Mouse (Mus musculus): ENCODE data around the gene Crb2.

Gene Crb2

GRCm38 (mm10) chr2:37802610-37803212 is 26.7 kb downstream of the Crb2 start:
- peak; percentile 59 for DNase-seq

- DNase-seq, result no peak
Observed at GRCm38 (mm10) chr2:37811682-37812081, 35.6 kb downstream of the Crb2 start.

DNA sequence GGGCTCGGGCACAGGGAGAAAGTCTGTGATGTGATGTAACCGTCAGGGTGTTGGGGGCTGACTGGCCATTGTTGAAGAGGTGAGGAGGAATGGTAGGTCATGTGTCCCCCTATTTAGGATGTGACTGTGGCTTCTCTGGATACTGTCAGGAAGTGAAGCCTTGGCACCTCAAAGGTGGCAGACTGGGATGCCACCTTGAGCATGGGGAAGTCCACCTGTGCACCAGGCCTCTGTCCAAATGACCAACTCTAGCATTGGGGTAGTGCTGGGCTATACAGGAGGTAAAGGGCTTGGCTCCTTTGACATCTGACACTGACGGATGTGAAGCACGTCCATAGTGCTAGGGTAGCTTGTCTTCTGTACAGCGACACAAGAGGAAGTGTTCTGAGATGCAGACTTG is 36.4 kb downstream of the Crb2 start:
- no peak for DNase-seq

DNA sequence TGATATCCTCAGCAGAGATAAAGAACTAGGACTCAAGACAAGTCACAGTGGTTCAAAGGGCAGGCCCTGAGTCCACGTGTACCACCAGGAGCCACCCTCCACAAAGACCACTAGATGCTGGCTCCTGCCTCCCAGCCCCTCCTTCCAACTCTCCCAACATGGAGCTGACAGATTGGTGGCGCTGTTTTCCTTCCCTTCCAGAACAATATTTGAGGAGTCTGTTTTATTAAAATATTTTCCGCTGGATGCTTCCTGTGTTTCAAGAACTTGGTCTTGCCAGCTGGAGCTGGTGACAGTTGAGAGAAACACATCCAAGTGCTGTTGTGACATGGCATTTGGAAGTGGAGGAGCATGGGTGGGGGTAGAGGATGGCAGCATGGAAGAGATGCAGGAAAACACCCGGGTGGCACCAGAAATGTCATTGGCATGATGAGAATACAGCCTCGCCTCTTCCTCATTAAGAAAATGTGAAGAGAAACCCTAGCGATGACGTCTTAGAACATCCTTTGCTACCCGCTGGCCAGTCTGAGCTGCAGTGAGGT is 38.8 kb downstream of the Crb2 start:
- DNase-seq, result no peak

DNA sequence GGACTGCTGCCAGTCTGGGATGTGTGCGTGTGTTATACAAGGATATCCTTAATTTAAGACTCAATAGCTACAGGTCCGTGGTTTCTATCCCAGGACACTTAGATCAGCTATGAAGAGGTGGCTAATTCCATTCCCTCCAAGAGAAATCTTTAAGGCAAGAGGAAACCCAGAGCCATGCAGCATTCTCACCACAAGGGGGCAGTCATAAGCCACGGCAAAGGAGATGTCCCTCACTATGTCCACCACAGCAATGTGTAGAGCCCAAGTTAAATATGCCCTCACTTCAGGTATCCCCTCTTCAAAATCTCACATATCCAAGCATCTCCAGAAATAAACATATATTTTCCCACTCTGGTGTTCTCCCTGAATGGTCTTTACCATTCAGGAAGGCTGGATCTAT is 39.6 kb downstream of the Crb2 start:
- peak; percentile 78 for DNase-seq

GRCm38 (mm10) chr2:37818761-37819525 is 42.9 kb downstream of the Crb2 start:
- DNase-seq, result no peak

- no peak for DNase-seq
Observed at GRCm38 (mm10) chr2:37819526-37820152, 43.6 kb downstream of the Crb2 start.

- no peak for DNase-seq
Observed at GRCm38 (mm10) chr2:37822122-37822521, 46.1 kb downstream of the Crb2 start.

GRCm38 (mm10) chr2:37823826-37824225 is 47.8 kb downstream of the Crb2 start:
- no peak for DNase-seq

DNA sequence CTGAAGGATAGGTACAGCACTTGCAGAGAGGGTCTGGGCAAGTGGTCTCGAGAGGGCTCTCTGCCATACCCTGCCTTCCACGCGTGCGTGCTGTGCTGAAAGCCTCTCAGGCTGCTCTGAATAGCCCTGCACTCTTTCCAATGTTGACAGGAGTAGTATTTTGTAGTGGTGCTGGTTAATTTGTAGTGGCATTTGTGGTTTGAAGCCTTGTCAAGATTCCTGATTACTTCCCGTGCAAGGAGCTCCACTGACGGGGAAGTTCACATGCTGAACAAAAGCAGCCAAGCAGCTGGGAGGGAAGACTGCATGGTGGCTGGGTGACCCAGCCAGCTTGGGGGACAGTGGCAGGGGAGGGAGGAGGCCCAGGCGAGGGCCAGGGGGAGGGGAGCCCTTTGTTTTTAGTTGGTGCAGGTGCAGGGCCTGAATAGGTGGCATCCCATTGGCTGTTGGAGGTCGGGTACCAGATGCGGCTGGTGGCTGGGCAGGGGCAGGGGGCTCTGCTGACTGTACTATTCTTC is 53.8 kb downstream of the Crb2 start:
- DNase-seq, result no peak

- DNase-seq, result no peak
Observed at GRCm38 (mm10) chr2:37832253-37832652, 56.2 kb downstream of the Crb2 start.

GRCm38 (mm10) chr2:37836926-37837325 is 60.9 kb downstream of the Crb2 start:
- no peak for DNase-seq

DNA sequence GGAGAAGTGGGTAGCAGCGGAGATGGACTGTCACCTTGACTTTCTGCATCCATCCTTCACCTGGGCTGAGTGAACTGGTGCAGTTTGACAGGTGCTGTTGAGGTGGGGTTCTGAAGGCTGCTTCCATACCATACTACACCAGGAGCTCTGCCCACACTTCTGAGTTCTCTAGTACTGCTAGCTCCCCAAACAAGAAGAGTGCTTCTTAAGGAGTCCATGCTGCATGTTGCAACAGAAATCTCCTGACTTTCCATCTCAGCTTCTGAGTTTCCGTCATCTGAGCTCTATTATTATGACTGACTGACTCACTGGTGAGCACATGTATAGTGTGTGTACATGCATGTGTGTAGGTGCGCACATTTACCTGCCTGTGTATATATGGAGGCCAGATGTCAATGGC is 61.5 kb downstream of the Crb2 start:
- DNase-seq, result no peak

GRCm38 (mm10) chr2:37838202-37838984 is 62.3 kb downstream of the Crb2 start:
- DNase-seq, result no peak

GRCm38 (mm10) chr2:37839922-37840321 is 63.9 kb downstream of the Crb2 start:
- DNase-seq, result no peak

DNA sequence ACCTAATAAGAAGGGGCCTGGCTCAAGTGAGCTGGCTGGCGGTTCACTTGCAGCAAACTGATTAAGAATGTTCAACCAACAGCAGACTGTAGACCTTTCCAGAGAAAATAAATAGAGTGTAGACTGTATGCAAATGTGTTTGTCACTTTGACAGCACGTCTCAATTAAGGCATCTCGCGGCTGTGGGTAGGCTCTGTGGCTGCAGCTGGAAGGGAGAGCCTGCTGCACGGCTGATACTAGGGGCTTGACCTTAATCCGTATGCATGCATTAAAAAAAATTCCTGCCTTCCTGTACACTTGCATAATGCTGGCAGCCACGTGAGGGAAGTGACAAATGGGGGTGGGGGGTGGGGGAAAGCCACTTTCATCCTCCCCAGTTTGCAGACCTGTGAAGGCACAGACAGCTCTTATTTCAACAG is 66.1 kb downstream of the Crb2 start:
- DNase-seq, result no peak

- no peak for DNase-seq
Observed at GRCm38 (mm10) chr2:37842719-37843118, 66.7 kb downstream of the Crb2 start.
